Mouse (Mus musculus) MEL-GATA-1-ER (cell line): ENCODE measurements around the gene Kcnj10.

Experiments
- DNase-seq: peaks from one replicate; pipeline ENCODE4 v3.0.0-alpha.2; 2012; ENCODE audit warnings: low read depth; ENCODE audit errors: extremely low read depth

Gene Kcnj10

GRCm38 (mm10) chr1:172311921-172312767, 28.9 kb upstream of the Kcnj10 start:
- DNase-seq = no peak

- DNase-seq = no peak
Measured at GRCm38 (mm10) chr1:172312768-172313561, 28.0 kb upstream of the Kcnj10 start.

GRCm38 (mm10) chr1:172313613-172314411, 27.2 kb upstream of the Kcnj10 start:
- DNase-seq = no peak

- DNase-seq = no peak
Measured at GRCm38 (mm10) chr1:172314911-172315310, 26.1 kb upstream of the Kcnj10 start.

- no peak for DNase-seq
Measured at GRCm38 (mm10) chr1:172317431-172317830, 23.6 kb upstream of the Kcnj10 start.

GRCm38 (mm10) chr1:172317946-172318345, 23.1 kb upstream of the Kcnj10 start:
- no peak for DNase-seq

- no peak for DNase-seq
Measured at GRCm38 (mm10) chr1:172318424-172319035, 22.5 kb upstream of the Kcnj10 start.

GRCm38 (mm10) chr1:172319346-172319745, 21.7 kb upstream of the Kcnj10 start:
- no peak for DNase-seq

- no peak for DNase-seq
Measured at GRCm38 (mm10) chr1:172319921-172320411, 21.0 kb upstream of the Kcnj10 start.

- DNase-seq = no peak
Measured at GRCm38 (mm10) chr1:172322725-172323124, 18.3 kb upstream of the Kcnj10 start.

- no peak for DNase-seq
Measured at GRCm38 (mm10) chr1:172323298-172323697, 17.7 kb upstream of the Kcnj10 start.

GRCm38 (mm10) chr1:172323801-172324359, 17.1 kb upstream of the Kcnj10 start:
- DNase-seq = no peak

GRCm38 (mm10) chr1:172324725-172325124, 16.3 kb upstream of the Kcnj10 start:
- peak; percentile 47 for DNase-seq

GRCm38 (mm10) chr1:172325680-172326535, 15.1 kb upstream of the Kcnj10 start:
- no peak for DNase-seq

- no peak for DNase-seq
Measured at GRCm38 (mm10) chr1:172326684-172327083, 14.3 kb upstream of the Kcnj10 start.

GRCm38 (mm10) chr1:172327206-172328001, 13.6 kb upstream of the Kcnj10 start:
- DNase-seq = no peak

GRCm38 (mm10) chr1:172328041-172328440, 13.0 kb upstream of the Kcnj10 start:
- DNase-seq = no peak

GRCm38 (mm10) chr1:172328461-172328860, 12.5 kb upstream of the Kcnj10 start:
- no peak for DNase-seq

- no peak for DNase-seq
Measured at GRCm38 (mm10) chr1:172329131-172329530, 11.9 kb upstream of the Kcnj10 start, which contains the start of gene Kcnj9. TSS of gene Kcnj9 (minus strand) at chr1:172329318.
